Mouse (Mus musculus) 3T3-L1 (cell line): ENCODE data around the gene Usp19.

Experiments used
- DNase-seq: peaks from one replicate; pipeline ENCODE4 v3.0.0-alpha.2; 2015; ENCODE audit warnings: low read depth, low spot score

The Usp19 gene

GRCm38 (mm10) chr9:108494146-108494825, 3.9 kb downstream of the Usp19 start:
- no peak for DNase-seq

DNA sequence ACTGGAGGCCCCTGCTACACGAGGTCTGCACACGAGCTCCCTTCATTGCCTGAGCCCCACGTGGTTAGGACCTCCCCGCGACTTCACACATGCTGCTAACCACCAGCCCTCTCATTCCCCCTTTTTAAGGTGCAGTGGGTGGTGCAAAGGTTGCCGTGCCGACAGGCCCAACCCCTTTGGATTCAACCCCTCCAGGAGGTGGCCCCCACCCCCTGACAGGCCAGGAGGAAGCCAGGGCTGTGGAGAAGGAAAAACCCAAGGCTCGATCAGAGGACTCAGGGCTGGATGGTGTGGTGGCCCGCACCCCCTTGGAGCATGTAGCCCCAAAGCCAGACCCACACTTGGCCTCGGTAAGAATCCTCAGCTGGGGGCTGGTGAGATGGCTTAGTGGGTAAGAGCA, 4.5 kb downstream of the Usp19 start:
- no peak for DNase-seq

DNA sequence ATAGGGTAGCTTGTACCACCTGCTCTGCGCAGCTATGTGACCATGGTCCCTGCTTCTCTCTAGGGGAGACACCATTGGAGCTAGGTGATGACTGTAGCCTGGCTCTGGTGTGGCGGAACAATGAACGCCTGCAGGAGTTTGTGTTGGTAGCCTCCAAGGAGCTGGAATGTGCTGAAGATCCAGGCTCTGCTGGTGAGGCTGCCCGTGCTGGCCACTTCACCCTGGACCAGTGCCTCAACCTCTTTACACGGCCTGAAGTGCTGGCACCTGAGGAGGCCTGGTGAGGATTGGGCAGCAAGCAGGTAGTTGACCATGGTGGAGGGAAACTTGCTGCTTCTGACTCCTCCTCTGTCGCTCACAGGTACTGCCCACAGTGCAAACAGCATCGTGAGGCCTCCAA, 8.8 kb downstream of the Usp19 start:
- DNase-seq, result no peak

DNA sequence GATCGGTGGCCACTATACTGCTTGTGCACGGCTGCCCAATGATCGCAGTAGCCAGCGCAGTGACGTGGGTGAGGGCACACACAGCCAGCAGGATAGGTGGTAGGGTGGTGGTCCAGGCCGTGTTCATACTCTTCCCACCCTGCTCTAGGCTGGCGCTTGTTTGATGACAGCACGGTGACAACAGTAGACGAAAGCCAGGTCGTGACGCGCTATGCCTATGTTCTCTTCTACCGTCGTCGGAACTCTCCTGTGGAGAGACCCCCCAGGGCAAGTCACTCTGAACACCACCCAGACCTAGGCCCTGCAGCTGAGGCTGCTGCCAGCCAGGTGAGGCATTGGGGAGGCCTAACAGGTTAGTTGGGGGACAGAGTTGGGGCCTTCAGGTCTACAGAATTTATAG, 9.5 kb downstream of the Usp19 start:
- no peak for DNase-seq

GRCm38 (mm10) chr9:108506901-108507300, 16.5 kb downstream of the Usp19 start:
- DNase-seq, result no peak

DNA sequence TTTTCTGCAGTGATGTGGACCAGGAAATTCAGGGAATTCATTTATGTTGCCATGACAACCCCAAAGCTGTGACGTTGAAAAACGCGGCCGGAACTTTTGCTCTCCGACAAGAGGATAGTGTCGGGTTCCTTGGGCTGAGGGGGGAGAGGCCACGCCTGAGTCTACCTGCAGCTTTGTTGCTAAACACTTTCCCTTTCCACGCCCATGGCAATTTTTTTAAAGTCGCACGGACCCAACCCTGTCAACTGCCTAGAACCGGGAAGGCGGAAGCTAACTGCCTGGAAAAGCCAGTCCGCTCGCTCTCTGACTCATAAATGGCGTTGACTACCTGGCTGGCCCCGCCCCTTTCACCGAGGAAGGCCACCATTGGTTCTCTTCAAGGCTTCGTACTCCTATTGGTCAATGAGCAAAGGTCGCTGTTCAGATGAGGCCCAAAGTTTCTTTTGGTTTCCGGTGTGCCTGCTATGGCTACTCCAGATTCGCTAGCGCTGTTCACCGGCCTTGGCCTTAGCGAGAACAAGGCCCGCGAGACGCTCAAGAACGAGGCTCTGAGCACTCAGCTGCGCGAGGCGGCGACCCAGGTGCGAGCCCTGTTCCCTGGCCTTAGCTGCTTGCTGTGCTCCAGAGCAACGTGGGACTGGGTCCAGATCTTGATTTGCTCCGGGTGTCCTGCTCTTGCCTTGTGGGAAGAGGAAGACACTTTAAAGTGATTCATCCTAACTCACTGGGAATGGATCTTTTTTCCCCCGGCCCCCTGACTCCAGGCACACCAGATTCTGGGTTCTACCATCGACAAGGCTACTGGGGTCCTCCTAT, 17.4 kb downstream of the Usp19 start, which contains the start of gene Qars:
Gene Qars, plus strand, starts transcription at position 88 of the 816 bp plus-strand sequence.
- peak; percentile 99 for DNase-seq

DNA sequence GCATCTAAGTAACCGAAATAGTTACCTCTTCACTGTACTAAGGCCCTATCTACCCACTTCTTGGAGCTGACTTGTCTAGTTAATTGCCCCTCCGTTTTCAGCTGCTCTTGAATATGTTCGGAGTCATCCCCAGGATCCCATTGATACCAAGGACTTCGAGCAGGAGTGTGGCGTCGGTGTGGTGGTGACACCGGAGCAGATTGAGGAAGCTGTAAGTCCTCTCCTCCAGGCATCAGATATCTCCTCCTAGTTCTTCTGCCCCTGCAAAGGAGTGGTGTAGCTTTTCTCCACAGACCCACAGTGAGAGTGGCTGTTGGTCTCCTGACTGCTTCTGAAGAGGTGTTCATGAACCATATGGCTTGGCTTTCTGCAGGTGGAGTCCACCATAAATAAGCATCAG, 18.4 kb downstream of the Usp19 start:
- DNase-seq, result no peak

DNA sequence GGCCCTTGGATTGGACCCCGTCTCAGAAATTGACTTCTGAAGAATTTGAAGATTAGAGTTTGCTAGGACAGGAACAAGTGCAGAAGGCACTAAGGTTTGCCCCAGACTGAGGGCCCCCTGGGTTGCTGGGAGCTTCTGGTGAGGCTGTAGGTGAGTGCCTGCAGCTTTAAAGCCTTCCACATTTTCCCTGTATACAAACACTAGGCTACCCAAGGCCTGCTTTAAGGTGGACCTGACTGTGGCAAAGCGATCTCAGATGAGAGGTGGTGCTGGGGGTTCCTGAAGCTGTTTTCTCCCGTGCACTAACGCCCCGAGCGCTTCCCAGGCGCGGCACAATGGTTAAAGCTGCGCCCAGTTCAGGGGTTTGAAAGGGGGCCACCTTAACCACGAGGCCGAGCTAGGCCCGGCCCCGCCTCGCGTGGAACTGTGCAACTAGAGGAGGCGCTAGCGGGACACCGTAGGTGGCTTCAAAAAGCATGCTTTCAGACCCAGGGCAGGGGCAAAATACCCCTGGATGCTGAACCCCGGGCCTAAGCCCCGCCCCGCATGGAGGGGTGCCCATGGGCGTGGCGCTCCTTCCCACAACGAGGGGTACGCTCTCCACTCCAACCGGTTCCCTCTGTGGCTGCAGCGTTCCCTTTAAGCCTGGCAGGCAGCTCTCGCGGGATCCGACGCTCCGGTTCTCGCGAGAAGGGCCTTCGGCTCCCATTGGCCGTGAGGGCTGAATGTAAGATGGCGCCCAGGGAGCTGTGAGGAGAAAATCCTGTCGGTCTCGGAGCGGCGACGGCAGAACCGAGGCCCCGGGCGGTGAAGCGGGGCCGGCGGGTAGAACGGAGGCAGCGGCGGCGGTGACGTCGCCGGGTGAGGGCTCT, 26.2 kb downstream of the Usp19 start, which contains the start of gene Qrich1:
Gene Qrich1, plus strand, starts transcription at position 427 of the 872 bp plus-strand sequence.
- DNase-seq, result peak; percentile 96

DNA sequence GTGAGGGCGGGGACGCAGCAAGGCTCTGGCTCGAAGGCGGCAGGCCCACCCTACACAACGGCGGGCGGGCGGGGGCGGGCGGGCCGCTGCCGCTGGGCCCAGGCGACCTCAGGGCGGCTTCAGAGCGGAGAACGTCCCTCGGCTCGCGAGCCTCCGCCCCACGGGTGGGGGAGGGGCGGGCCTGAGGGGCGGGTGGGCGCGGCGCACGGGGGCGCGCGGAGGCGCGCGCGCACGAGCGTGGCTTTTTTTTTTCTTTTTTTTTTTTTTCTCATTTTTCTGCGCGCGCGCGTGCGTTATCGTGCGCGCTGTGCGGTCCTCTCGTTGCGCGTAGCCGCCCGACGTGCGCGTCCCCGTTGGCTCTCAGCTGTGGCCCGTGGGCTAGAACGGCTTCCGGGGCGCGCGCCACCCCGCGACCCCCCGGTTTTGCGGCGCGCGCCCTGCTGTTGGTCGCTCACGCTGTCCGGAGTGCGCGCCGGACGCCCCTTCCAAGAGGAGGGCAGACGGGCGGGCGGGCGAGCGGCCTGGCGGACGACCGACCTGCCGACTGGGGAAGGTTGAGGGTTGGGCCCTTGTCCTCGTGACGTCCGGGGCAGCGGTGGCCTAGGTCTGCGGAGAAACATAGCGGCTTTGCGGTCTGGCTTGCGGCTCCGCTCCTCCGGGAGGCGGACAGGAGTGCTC, 27.0 kb downstream of the Usp19 start:
- peak; percentile 72 for DNase-seq

GRCm38 (mm10) chr9:108517931-108518332, 27.5 kb downstream of the Usp19 start:
- DNase-seq, result peak; percentile 77

DNA sequence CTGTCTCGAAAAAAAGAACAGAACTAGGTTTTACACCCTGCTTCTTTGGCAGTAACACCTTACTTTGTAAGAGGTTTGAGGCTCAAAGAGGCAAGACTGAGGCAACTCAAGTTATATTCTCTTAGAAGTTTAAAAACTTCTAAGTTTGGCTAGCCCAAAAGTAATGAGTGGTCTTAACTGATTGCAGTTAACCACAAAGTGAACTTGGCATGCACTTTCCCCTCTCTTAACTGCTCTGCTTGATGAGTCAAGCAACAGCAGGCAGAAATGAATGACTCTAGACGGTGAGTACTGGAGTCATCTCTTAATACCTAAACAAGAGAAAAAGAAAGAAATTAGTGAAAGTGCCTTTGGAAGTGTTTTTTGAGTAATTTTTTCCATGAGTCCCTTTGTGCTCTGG, 31.2 kb downstream of the Usp19 start:
- peak; percentile 44 for DNase-seq

DNA sequence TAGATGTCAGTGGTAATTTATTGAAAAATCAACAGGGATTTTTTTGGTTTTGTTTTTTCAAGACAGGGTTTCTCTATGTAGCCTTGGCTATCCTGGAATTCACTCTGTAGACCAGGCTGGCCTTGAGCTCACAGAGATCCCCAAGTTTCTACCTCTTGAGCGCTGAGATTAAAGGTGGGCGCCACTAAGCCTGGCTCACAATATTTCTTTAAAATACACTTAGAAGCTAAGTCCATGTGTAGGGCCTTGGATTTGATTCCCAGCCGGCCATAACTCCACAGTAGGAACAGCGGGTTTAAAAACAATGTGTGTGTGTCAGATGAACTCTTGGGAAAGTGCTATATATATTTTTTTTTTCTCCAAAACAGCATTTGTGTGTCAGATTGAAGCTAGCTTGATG, 32.9 kb downstream of the Usp19 start:
- no peak for DNase-seq

GRCm38 (mm10) chr9:108525400-108525799, 35.0 kb downstream of the Usp19 start:
- no peak for DNase-seq

DNA sequence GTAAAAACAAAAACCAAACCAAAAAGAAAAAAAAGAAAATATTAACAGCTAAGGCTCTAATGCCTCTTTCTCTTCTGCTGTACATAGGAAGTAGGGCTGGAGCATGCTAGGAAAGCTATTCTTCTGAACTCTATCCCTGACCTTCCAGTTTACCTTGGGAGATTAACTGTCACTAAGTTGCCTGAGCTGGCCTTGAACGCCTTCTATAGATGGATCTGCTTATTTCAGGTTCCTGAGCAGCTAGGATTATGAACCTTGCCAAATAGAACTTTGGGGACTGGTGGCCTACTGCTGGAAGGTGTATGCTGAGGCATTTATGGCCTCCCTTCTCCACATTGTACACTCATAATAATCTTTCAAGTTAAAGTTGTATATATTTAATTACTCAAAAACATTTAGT, 40.6 kb downstream of the Usp19 start:
- no peak for DNase-seq

- no peak for DNase-seq
Observed at GRCm38 (mm10) chr9:108531496-108531895, 41.1 kb downstream of the Usp19 start.

DNA sequence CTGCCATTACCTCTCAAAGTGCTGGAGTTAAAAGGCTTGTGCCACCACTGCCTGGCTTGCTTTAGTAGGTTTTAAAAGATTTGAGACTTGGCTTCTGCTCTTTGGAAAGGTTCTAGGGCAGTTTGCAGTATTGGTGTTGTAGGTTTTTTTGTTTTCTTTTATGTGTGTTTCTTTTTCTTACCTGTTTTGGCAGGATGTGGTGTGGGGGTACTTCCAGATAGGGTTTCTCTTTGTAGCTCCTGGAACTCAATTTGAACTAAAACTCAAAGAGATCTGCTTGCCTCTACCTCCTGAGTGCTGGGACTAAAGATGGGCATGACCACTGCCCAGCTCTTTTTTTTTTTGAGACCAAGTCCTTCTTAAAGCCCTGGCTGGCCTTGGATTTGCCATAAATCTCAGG, 50.4 kb downstream of the Usp19 start:
- no peak for DNase-seq

DNA sequence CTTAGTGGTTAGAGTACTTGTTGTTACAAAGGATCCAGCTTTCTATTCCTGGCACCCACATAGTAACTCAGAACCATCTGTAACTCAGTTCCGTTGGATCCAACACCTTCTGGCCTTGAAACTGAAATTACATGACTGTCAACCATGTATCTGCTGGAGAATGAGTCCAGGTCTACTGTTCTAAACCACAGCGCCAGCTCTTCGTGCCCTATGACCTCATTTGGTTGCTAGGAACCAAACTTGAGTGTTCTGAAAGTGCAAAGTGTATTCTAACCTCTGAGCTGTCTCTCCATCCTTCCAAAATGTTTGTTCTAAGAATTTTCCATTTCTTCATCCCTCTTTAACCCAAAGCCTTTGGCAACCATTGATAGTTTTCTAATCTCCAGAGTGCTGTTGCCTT, 55.6 kb downstream of the Usp19 start:
- no peak for DNase-seq

- no peak for DNase-seq
Observed at GRCm38 (mm10) chr9:108546875-108547274, 56.5 kb downstream of the Usp19 start.
